Mouse (Mus musculus) testis, postnatal 14 days (tissue): Measurements from ENCODE around the gene Nedd9.
"Not testable (repeated sequence)": the region's sequence is repeated elsewhere in the genome, so short reads cannot be mapped to it uniquely, and the experiment has no call there.

Experiments
- DNase-seq: peaks from one replicate; pipeline ENCODE4 v3.0.0; 2021; ENCODE audit warnings: low spot score

Gene Nedd9

DNA sequence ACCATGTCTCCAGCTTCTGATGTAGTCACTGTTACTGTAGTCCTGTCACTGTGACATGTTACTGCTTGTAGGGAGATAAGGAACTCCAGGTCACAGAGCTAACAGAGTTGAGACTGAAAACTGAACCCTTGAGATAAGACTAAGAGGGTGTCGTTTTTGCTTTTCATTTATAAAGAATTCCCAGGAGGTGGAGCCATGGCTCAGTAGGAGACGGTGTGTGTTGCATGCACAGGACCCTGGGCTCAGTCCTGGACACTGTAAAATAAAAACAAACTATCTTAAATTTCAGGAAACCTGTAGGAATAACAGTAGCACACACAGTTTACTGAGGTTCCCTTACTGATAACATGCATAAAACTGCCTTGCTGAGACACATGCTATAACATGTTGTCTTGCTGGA lies 188.6 kb downstream of the Nedd9 start:
- DNase-seq: no peak

DNA sequence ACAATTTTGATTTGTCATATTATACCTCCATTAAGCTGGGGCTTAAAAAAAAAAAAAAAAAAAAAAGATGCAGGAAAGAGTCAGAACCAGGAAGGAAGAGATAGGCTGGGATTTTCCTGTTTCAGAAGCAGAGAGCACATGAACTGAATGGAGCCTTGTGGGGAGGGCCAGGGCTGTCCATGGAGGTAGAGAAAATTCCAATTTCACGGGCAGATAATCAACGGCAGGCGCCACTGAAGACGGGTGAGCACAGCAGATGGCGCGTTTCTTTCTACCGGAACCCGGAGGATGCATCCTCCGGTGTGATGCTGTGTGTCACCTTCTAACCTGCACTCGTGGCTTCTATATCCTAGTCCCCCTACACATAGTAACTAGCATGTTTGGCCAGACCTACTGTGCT lies 190.8 kb downstream of the Nedd9 start:
- no peak for DNase-seq

DNA sequence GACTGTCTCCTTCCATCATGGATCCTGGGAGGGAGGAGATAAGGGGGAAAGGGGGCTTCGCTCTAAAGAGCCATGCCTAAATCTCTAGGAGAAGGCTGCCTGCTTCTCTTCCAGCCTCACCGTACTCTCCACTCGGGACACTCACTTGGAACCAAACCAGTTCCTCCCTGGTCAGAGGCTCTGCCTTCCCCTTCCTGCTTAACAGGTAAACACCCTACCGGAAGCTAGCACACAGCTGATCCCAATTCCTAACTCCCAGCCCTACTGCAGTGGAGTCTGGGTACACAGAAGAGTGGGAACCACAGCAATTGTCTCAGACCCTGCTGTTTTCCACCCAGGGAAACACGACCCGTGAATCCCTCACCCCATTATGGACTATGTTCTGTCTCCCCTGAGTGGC lies 191.3 kb downstream of the Nedd9 start:
- no peak for DNase-seq

DNA sequence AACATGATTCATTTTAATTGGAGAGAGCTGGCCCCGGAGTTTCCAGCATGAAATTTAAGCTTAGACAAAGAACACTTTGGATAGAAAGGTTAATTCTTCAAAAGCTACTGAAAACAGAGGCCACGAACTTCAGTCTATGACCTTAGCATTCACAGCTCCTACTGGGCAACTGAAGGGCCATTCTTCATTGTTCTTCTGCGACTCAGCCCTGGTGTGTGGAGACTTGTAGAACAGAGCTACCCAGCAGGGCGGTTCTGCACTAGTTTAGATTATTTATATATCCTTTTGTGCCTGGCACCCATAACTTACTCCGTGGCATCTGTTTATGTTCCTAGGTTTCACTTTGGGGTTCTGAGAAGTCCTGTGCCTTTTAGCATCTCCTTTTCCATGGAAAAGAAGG lies 193.6 kb downstream of the Nedd9 start:
- DNase-seq: no peak

DNA sequence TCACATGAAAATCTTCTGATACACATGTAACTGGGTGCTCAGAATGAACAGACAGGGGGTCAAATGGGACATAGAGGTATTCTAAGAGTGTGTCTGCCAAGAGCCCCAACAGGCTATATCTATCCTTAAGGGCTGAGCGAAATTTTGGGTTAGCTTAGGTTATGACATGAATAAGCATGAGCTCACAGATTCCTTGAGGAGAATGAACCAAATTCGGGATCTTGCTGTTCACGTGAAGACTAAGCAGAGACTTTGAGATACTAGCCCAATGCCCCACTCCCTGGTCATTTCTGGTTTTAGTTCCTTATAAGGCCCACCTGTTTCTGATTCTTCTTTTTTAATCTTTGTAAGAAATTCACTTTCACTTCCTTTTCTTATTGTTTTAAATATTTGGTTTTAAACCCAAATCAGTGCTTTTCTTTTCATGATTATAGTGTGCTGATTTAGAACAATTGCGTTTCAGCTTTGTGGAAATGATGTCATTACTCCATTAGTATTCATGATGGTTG lies 195.6 kb downstream of the Nedd9 start:
- DNase-seq: no peak

DNA sequence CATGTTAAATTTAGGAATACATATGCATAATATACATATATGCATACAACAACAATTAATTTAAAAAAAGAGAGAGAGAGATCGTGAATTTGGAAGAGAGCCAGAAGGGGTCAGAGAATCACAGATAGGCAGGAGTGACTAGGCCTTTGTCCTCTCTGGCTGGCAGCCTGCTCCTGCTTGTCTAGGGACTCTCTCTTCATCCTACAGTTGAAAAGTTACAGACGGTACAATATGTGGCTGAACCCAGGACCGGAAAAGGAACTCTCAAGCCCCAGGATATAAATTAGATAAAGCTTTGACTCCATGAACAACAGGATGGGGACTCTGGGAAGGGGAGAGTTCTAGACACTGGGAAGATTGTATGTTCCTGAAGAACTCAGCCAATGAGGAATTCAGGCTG lies 200.9 kb downstream of the Nedd9 start:
- peak; percentile 37 for DNase-seq

DNA sequence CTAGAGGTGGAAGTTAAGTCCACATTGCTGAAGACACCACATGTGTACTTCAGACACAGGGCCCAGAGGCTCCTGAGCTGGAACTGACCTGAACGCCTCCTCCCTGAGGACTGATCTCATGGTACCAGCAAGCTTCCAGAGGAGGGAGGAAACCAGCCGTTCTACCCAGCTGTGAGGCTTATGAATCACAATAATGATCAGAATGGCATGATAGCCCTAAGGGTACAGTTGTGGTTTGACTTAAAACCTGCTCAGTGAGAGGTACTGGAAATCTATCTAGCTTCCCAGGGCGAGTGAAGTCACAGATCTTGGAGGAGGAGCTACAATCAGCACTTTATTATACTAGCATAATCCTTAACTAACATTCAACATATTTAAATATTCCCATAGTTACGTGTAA lies 201.7 kb downstream of the Nedd9 start:
- DNase-seq: no peak

DNA sequence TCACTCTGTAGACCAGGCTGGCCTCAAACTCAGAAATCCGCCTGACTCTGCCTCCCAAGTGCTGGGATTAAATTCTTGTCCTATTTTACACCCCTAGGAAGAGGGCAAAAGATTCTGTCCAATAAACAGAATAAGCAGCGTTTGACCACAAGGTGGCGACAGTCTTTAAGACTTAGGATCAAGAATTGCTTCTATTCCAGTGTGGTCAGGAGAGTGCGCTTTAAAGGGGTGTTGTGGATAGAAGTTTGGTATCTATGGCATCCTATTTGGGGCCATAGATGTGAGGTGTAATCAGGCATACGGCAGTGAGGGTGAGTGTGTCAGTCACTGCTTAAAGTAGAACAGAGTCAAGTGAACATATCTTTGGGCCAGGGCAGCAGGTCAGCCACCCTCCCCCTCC lies 203.9 kb downstream of the Nedd9 start:
- DNase-seq: peak; percentile 45

DNA sequence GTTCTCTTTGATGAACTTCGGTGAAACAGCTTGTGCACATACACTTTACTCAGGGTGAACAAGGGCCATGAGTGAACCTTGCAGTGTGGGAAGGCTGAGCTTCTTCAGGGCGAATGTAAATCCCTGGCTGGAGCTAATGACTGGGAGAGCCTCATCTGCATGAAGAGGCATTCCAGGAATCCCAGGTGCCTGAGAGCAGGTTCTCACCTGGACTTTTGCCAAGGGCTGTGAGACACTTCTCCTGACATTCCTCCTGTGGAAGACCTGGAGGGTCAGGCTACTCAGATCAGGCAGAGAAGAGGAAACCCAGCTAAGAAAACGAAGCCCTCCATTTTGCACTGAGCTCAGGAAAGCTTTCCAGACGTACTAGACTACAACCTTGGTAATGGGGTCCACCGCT lies 206.5 kb downstream of the Nedd9 start:
- no peak for DNase-seq

DNA sequence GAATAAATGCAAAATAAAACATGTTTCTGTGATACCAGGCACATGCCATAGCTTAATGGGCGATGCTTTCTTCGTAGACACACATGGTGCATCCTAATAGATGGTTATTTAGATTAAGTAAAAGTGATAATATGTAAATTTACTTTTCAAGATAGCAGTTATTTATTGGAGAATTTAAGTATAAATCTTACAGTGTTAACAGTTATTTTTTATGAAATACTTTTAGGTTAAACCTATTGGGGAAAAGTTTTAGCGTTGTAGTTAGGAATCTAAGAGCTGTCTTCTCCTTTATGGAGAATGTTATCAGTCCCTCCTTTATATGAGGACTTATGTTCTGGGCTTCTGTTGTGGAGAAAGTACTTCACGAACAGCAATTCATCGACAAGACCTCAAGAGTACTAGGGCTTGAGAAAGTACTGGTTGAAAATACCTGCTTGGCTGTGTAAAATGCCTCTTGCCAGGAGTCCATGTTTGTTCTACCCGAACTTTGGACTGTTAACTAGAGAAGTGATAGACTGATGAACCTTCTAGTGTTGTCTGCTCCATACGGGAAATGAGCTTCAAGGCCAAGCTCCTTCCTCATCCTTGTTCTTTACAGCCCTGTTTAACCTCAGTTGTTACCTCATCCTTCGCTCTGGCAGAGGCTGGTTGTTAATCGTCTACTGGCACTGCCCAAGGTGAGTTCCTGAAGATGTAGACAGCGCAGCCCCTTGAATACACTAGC lies 213.1 kb downstream of the Nedd9 start, which contains the start of gene Gm17364:
Gene Gm17364, minus strand, starts transcription at position 51 of the 724 bp plus-strand sequence.
- DNase-seq: no peak

DNA sequence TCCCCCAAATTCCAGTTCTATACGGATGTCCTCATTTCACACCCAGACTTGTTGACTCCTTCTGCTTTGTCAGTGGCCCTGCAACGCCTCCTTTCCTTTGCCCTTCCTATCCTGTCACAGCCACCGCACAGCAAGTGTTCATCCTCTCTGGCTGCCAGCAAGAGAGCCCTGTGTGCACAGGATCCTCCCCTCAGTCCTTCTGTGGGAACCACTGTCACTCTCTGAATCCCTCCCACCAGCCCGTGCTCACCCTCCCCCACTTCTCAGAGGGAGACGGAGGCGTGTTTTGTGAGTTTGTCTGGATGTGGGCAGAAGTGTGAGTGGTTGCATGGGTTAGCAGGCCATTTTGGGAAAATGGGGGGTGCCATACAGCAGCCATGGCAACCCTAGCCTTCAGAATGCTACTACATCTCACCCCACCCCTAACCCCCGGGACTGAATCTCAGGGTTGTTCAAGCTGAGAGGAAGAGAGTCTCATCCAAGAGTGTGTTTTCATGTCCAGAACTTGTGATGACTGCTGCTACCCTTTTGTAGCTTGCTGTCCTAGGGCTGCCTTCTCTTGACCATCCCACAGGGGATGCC lies 219.2 kb downstream of the Nedd9 start:
- no peak for DNase-seq

DNA sequence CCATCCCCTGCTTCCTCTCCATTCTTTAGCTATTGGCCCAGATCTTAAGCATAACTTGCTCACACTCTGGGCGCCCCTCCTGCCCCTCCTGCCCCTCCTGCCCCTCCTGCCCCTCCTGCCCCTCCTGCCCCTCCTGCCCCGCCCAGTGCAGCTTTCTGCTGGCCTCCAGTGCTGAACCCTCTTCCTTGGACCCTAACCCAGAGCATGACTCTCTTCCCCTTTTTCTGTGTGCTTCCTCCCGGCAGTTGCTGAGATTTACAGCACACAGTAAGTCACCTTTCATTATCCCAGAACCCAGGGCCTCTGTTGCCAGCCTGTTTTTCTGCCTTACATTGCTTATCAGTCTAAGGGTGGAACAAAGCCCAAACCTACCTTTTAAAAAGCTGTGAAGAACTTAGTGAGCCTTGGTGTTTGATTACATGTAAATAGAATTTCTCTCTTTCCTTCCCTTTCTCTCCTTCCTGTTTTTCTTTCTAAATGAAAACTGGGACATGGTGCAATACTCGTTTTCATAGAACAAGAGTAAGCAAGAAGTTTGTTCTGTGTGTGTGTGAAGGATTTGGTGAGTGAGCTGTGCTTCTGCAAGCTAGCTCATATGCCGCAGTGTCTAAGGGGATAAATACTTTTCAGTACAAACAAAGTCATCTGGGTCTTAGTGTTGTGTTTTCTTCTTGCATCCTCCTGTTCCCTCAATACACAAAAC lies 223.7 kb downstream of the Nedd9 start:
- DNase-seq: no peak

DNA sequence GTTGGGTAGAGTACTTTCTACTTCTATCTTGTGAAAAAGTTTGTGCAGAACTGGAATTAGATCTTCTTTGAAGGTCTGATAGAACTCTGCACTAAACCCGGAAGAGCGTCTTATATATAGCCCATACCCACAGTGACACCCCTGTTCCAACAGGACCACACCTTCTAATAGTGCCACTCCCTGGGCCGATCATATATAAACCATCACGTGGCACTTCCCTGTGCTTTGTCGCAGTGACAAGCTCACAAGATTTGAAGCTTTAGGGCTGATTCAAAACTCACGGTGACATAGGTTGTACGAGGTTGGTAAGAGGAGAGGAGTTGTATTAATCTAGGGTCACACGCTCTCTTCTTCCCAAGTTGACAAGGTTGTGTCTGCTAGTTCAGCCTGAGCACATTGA lies 225.5 kb downstream of the Nedd9 start:
- not testable (repeated sequence) for DNase-seq
